Mouse (Mus musculus): ENCODE measurements around the gene Rsg1.

DNA sequence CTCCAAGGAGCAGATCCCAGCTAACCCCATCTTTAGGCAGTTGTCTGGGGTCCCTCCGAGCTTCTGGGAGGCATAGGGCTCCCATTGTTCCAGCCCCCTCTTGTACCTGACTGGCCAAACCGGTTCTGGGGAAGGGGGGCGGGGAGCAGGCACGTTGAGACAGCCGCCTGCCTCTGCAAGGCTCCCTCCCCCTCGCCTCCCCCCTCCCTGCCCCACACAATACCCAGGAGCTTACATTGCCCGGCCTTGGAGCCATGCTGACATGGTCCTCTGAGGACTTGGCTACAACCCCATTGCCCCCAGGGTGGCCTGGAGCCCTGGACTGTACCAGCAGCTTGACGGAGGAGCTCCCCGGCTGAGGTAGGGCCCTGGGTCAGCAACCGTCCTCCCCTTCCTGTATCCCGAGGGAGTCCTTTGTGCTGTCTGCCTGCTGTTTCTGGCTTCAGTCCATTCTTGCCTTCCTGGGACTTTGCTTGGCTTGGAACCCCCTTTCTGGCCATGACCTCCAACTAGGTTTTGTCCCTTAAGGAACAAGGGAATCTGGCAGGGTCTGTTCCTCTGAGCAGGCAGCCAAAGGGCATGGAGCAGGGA is 29.0 kb downstream of the Rsg1 start:
- TF ChIP-seq CTCF (IDR thresholded peaks at IDR 0.05; ENCODE audit: borderline replicate concordance, insufficient read depth, low read length) (no peak), POLR2A (IDR thresholded peaks at IDR 0.05; ENCODE audit: low read depth, low read length) (no peak)
